Comparison of ENCODE assay signal across 1 mouse cellular context in genomic region chr9:106159784-106160301, GRCm38 (mm10).
TF ChIP-seq lines count a peak whose summit lies in the region.

No protein-coding gene starts in this region.

TF ChIP-seq in MEL, 35 proteins besides CTCF, POLR2A, EP300 and RAD21 (continued from another document):
- TF ChIP-seq SIN3A (IDR thresholded peaks at IDR 0.05; ENCODE audit: low read length) (peak; percentile 72; the same call in 1 of the 2 replicates), ELF1 (IDR thresholded peaks at IDR 0.05; ENCODE audit: low read depth, low read length) (peak; percentile 96), UBTF (IDR thresholded peaks at IDR 0.05; ENCODE audit: borderline replicate concordance, insufficient read depth, low read depth, low read length) (no peak), HCFC1 (IDR thresholded peaks at IDR 0.05; ENCODE audit: low read depth, low read length) (peak; percentile 81), USF2 (IDR thresholded peaks at IDR 0.05; ENCODE audit: borderline replicate concordance in 1 of 2, insufficient read depth in 1 of 2, low read depth in 1 of 2, low read length in 2 of 2) (no peak), JUND (IDR thresholded peaks at IDR 0.05; ENCODE audit: low read depth, low read length) (no peak), ZMIZ1 (IDR thresholded peaks at IDR 0.05; ENCODE audit: low read depth, low read length) (0 out of 2 replicates have a peak, but pooled peaks have one; percentile 41), USF1 (IDR thresholded peaks at IDR 0.05; ENCODE audit: low read depth, low read length) (peak; percentile 47; the same call in 1 of the 2 replicates), NELFE (IDR thresholded peaks at IDR 0.05; ENCODE audit: low read depth, low read length) (peak; percentile 66), CHD1 (IDR thresholded peaks at IDR 0.05; ENCODE audit: low read depth, low read length) (no peak), CHD2 (IDR thresholded peaks at IDR 0.05; ENCODE audit: low read length) (peak; percentile 11; the same call in 1 of the 2 replicates)
